Mouse (Mus musculus): ENCODE measurements at regions not wholly inside any gene's neighbourhood (a gene's known extent, or its start where the extent isn't known, plus 50 kb on each side); places are given as distances from the start of the nearest gene placed in this dataset.

- DNase-seq (ENCODE audit: low spot score in 2 of 2), result no peak
- intact Hi-C loops (cut with DNase I), result no loop called here
These were observed 59.8 kb downstream of the Sox3 start for GRCm38 (mm10) chrX:60833456-60833855.

GRCm38 (mm10) chrX:60831330-60832027 is 61.8 kb downstream of the Sox3 start:
- intact Hi-C loops (cut with DNase I), result no loop called here
- no peak for DNase-seq (ENCODE audit: low spot score in 2 of 2)

GRCm38 (mm10) chrX:60825181-60826080 is 67.8 kb downstream of the Sox3 start:
- peak; percentile 4 to 7 for DNase-seq (ENCODE audit: low spot score in 2 of 2)
- intact Hi-C loops (cut with DNase I), result no loop called here

DNA sequence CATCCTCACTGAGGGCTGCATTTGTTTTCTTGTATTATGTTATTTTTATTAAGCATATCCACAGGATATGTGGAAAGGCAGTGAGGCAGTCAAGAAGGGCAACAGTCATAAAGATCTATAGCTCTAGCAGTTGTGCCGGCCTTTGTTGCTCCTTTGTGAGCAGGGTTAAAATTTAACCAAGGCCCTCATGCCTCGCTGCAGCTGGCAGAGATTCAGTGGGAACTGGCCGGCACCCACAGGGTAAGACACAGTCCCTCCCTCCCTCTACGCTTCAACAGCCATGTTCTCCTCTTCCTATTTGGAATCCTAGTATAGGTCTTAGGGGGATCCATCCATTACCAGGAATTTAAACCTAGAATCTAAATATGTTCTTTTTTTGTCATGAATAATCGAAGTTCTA is 94.7 kb downstream of the Sox3 start:
- intact Hi-C loops (cut with DNase I), result no loop called here
- DNase-seq (ENCODE audit: low spot score in 2 of 2), result no peak

GRCm38 (mm10) chrX:60780766-60781165 is 112.5 kb downstream of the Sox3 start:
- intact Hi-C loops (cut with DNase I), result no loop called here
- no peak for DNase-seq (ENCODE audit: low spot score in 2 of 2)

GRCm38 (mm10) chrX:60780161-60780560 is 113.1 kb downstream of the Sox3 start:
- intact Hi-C loops (cut with DNase I), result no loop called here
- no peak for DNase-seq (ENCODE audit: low spot score in 2 of 2)

DNA sequence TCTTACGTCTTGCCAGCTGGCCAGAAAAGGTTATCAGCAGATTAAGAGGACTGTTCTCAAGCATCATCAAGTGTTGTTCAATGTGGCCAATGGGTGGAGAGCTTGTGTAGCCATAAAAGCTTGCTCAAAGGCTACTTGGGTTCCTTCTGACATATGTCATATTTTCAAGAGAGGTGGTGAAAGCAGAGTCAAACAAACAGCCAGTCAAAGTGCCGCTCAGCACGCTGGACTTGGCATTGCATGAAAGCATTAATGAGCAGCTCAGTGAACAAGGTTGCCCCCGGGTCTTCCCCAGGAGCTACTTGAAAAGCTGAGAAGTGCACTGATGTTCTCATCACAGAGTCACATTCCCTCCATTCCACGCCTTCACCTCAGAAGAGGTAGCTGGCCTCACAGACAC is 119.6 kb downstream of the Sox3 start:
- intact Hi-C loops (cut with DNase I), result no loop called here
- no peak for DNase-seq (ENCODE audit: low spot score in 2 of 2)

DNA sequence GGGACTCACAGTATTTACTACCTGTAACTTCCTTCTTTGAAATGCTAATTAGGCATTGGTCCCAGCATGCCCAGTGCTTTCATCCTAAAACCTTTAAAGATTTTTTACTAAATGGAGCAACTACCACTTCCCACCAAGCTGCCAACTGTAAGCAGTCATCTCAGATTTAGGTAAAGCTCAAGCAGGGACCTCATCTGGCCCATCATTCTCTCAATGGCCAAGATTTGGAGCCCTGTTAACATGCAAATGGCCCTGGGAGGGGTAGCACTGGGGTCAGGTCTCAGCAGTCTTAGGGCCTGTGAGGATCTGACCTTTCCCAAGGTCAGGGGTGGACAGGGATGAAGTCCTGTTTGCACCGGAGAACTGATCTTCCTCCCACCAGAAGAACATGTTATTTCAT is 120.8 kb downstream of the Sox3 start:
- intact Hi-C loops (cut with DNase I), result no loop called here
- no peak for DNase-seq (ENCODE audit: low spot score in 2 of 2)

DNA sequence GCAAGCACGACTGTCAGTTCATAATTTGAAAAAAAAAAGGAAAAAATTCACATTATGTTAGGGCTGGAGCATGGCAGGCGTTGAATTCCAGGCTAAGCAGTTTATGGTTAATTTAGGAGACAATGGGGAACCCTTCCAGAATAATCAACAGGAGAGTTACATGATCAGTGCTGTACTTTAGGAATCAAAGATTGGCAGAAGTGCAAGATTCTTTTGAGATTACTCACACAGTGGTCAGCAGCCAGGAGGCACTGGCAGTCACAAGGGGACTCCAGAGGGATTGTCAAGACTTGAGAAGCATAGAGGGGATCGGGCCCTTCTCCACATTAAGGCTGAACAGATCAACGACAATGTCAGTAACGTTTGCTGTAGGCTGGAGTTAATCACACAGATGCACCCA is 142.8 kb downstream of the Sox3 start:
- intact Hi-C loops (cut with DNase I), result no loop called here
- DNase-seq (ENCODE audit: low spot score in 2 of 2), result no peak

- intact Hi-C loops (cut with DNase I), result no loop called here
These were observed 149.3 kb downstream of the Sox3 start for GRCm38 (mm10) chrX:60743971-60744370.

GRCm38 (mm10) chrX:60743020-60743707 is 150.1 kb downstream of the Sox3 start:
- no peak for DNase-seq (ENCODE audit: low spot score in 2 of 2)
- intact Hi-C loops (cut with DNase I), result no loop called here

More at GRCm38 (mm10) chrX:60743971-60744370, 149.3 kb downstream of the Sox3 start:
- DNase-seq (ENCODE audit: low spot score in 2 of 2), result no peak

DNA sequence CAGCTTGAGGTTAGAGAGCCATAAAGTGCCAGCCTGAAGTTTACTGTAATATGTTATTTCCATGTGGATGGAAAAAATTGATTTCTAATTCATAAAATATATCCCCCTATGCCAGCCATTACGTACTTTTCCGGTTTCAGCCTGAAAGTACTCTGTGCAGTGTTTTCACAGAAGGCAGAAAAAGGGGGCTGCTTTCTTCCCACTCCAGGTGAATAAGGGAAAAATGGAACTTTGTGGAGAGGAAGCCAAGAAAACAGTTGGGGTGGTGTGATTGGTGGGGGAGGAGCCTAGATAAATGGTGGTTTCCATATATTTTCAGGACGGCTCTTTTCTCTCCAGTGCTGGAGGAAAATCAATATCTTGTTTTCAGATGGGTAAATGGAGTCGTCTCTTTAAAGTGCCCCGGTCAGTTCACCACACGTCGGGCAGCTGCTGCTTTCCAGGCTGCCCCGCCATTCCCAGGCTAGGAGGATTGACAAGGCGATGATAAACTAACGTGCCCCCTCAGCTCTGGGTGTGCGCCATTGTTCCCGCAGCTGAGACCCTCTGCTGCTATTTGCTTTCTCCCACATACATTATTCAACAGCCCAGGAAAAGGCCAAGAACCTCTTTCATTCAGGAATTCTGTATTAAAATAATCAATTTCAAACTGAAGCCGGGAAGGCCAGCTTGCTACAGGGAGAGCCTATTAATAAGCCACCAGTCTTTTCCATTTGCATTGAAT is 127.1 kb upstream of the Atp11c start:
- intact Hi-C loops (cut with DNase I), result no loop called here
- DNase-seq (ENCODE audit: low spot score in 2 of 2), result no peak

DNA sequence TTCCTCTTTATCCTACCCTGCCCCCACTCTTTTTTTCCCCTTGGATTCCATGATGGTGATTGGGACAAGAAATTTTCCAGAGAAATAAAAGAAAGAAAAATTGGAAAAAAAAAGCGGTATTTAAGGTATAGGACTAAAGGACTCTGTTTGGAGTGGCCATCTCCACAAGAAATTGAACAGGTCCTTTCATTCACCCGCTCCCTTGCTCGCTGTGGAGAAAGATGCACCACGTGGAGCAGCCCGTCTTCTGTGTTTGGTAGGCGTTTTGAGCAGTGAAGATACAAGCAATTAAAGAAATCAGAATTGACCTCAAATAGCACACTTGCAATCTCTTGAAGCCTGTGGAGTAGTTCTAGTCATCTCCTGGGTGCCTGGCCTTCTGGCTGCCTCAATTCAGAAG is 126.3 kb upstream of the Atp11c start:
- intact Hi-C loops (cut with DNase I), result no loop called here
- DNase-seq (ENCODE audit: low spot score in 2 of 2), result no peak

DNA sequence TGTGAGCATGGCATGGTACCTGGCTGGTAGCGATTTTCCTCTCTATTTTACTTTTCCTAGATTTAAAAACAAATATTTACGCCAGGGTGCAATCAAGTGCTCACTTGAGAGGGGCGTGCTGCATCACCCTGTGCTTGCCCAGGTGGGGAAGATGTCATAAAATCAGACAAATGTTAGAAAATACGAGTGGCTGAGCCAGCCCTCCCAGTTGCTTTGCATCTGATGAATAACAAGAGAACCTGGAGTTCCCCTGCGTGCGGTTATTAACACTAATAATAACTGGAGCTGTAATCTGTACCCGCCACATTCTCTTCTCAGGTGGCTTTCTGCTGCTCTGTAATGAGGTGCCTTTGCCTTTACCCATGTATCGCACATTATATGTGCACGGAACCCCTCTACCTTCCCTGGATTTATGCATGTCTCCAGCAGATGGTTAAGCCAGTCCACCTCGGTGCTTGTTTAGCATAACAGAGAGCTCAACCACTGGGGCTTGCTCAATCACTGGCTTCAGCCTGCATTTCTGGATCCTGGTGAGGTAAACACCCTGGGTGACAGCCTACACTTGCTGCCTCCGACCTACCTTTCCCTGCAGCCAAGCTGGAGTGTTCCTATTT is 125.8 kb upstream of the Atp11c start:
- intact Hi-C loops (cut with DNase I), result no loop called here

DNA sequence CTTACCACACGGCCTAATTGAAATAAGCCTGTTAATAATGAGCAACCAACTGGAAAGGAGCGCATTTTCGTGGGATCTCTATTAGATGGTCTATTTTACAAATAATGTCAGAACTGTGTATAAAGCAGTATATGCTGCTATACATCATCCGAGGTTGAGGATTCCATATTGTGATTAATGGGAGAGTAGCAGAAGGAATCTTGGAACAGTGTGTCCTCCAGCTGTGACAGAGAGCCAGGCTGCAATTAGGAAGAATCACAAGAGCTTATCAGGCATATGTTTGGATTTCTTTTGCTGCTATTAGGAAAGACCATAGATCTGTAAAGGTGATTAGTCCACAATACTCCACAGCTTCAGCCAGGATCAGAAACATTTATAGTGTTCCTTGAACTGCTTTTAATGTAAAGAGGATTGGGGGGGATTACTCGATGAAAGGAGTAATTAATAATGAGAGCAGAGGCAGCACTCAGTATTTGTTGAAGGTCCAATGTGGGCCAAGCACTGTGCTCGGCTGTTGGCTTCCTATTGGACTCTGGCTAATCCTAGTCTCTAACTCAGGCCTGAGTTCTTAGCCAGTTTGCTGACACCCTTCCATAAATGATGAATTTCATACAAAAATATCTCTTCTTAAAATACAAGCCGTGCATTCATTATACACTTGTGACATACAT is 88.7 kb upstream of the Atp11c start:
- intact Hi-C loops (cut with DNase I), result no loop called here

More for the DNA sequence above, 125.8 kb upstream of the Atp11c start:
- DNase-seq (ENCODE audit: low spot score in 2 of 2), result no peak

DNA sequence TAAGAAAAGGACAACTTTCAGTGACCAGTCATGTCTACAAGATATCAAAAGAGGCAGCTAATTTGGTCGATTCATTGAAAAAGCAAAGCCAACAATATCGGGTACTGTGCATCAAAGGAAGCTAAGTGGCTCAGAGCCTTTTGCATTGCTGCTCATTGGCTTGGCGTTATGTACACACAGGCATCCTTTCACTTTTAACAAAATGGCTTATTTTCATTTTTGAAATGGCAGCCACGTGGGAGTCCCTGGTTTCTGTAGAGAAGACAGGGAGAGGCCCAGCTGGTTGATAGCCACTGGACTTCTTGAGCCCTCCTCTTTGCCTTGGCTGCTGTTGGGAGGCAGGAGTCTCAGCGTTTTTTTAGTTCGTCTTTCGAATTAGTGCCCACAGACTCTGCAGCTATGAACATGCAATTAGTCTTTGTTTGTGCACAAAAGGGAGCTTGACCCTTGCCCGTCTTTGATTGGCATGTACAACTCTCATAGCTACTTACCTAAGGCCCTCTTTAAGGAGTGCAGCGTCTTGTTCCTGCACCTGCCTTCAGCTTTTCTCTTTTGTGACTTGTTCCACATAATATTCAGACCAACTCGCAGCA is 52.3 kb upstream of the Atp11c start:
- intact Hi-C loops (cut with DNase I), result no loop called here
- DNase-seq (ENCODE audit: low spot score in 2 of 2), result no peak

More for the DNA sequence above, 88.7 kb upstream of the Atp11c start:
- DNase-seq (ENCODE audit: low spot score in 2 of 2), result no peak
